Mouse (Mus musculus) hindbrain, embryonic 14.5 days (tissue): ENCODE data around the gene Zbtb48. TPM values are rescaled to one million over a fixed set of nuclear protein-coding genes. Genes with fewer than 3 reads are reported as not detected.

ENCODE experiments used
- ATAC-seq: fragments of 200-750 bp; cut with Nextera tagmentation; 2 replicates; pipeline ENCODE4 v1.8.0; 2017; ENCODE audit warnings: moderate number of reproducible peaks, mild to moderate bottlenecking, moderate TSS enrichment, moderate library complexity; ENCODE audit not compliant: low FRiP score
- DNase-seq: peaks from one replicate; pipeline ENCODE4 v3.0.0-alpha.2; 2015; ENCODE audit warnings: low spot score
- H3K27ac ChIP-seq: fragments of 300-500 bp; sonication (generic); 2 replicates; pipeline ENCODE4 v1.5.1; 2014; ENCODE audit warnings: mild to moderate bottlenecking, moderate library complexity
- H3K27me3 ChIP-seq: fragments of 300-500 bp; sonication (generic); 2 replicates; pipeline ENCODE4 v1.6.1; 2014; ENCODE audit warnings: mild to moderate bottlenecking, low read length, mixed read lengths; ENCODE audit not compliant: control insufficient read depth, insufficient read depth
- H3K36me3 ChIP-seq: fragments of 300-500 bp; sonication (generic); replicated peaks from 2 replicates; pipeline ENCODE4 v1.6.1; 2014; ENCODE audit not compliant: control insufficient read depth, insufficient read depth
- H3K4me1 ChIP-seq: fragments of 300-500 bp; sonication (generic); replicated peaks from 2 replicates; pipeline ENCODE4 v1.6.1; 2014; ENCODE audit warnings: antibody characterized with exemption, low read length, mixed read lengths; ENCODE audit not compliant: control insufficient read depth, insufficient read depth
- H3K4me2 ChIP-seq: fragments of 300-500 bp; sonication (generic); replicated peaks from 2 replicates; pipeline ENCODE4 v1.6.1; 2014; ENCODE audit warnings: mild to moderate bottlenecking, moderate library complexity
- H3K4me3 ChIP-seq: fragments of 300-500 bp; sonication (generic); replicated peaks from 2 replicates; pipeline ENCODE4 v1.5.1; 2014; ENCODE audit warnings: mild to moderate bottlenecking, low read length
- H3K9ac ChIP-seq: fragments of 300-500 bp; sonication (generic); 2 replicates; pipeline ENCODE4 v1.6.1; 2014
- H3K9me3 ChIP-seq: fragments of 300-500 bp; sonication (generic); 2 replicates; pipeline ENCODE4 v1.6.1; 2016; ENCODE audit warnings: low read length; ENCODE audit not compliant: control insufficient read depth
- WGBS: fragments of 180-500 bp; shearing (Covaris S2); extraction: QIAGEN DNeasy Blood & Tissue Kit; methylation state at CpG from one replicate; pipeline ENCODE4 v1.1.7; 2014; 5-methylcytosine and 5-hydroxymethylcytosine counted together
- polyA plus RNA-seq: library from polyadenylated mRNA; unstranded; fragments of >200 nt; fragmentation: Nextera tagmentation; extraction: Ambion mirVana; gene quantifications from 2 replicates; pipeline ENCODE4 v1.2.1, GENCODE M21; 2014

The Zbtb48 gene
- 19.1 and 20.7 TPM in 2 replicates for polyA plus RNA-seq

- Histone ChIP-seq H3K27ac (peak within 1 kb of the TSS; percentile 34), H3K27me3 (no peaks in the 10 kb centered on the region), H3K36me3 (peaks cover 17% of the 10 kb centered on the region), H3K4me2 (peak within 1 kb of the TSS; percentile 95), H3K9ac (peak within 1 kb of the TSS; percentile 71), H3K9me3 (no peaks in the 10 kb centered on the region), H3K4me3 (peak within 1 kb of the TSS; percentile 77), H3K4me1 (peaks cover 39% of the 10 kb centered on the region)
- 0% methylated on average over 33 of the region's 35 CpGs for WGBS
- peak; percentile 97 for ATAC-seq
- DNase-seq: peak; percentile 95
Observed at GRCm38 (mm10) chr4:152027524-152027923, at the start of gene Zbtb48. Zbtb48 (minus strand) TSS chr4:152027671.

GRCm38 (mm10) chr4:152077191-152077590 lies 49.7 kb upstream of the Zbtb48 start:
- 88% methylated on average over 9 of the region's 9 CpGs for WGBS
- no peaks in the 10 kb centered on the region for H3K36me3 ChIP-seq
- no peak overlapping the region for H3K4me3 ChIP-seq
- H3K9ac ChIP-seq: no peak overlapping the region
- H3K9me3 ChIP-seq: no peaks in the 10 kb centered on the region
- no peaks in the 10 kb centered on the region for H3K27me3 ChIP-seq
- ATAC-seq (no peak), DNase-seq (no peak)
- H3K4me2 ChIP-seq: no peak overlapping the region
- H3K27ac ChIP-seq: no peak overlapping the region
- peaks cover 5% of the 10 kb centered on the region; the same call in 1 of the 2 replicates for H3K4me1 ChIP-seq

GRCm38 (mm10) chr4:152074548-152074947 lies 47.1 kb upstream of the Zbtb48 start:
- Histone ChIP-seq H3K27ac (no peak overlapping the region), H3K9me3 (no peaks in the 10 kb centered on the region), H3K4me3 (no peak overlapping the region), H3K27me3 (no peaks in the 10 kb centered on the region), H3K4me2 (no peak overlapping the region), H3K9ac (no peak overlapping the region), H3K4me1 (peaks cover 5% of the 10 kb centered on the region; the same call in 1 of the 2 replicates), H3K36me3 (no peaks in the 10 kb centered on the region)
- WGBS: 87% methylated on average over 9 of the region's 9 CpGs
- DNase-seq (no peak), ATAC-seq (no peak)

- no peak overlapping the region for H3K9ac ChIP-seq
- H3K27me3 ChIP-seq: no peaks in the 10 kb centered on the region
- DNase-seq: no peak
- no peak for ATAC-seq
- H3K4me2 ChIP-seq: no peak overlapping the region
- H3K4me3 ChIP-seq: no peak overlapping the region
- H3K27ac ChIP-seq: no peak overlapping the region
- H3K36me3 ChIP-seq: no peaks in the 10 kb centered on the region
- no peaks in the 10 kb centered on the region for H3K9me3 ChIP-seq
- peaks cover 5% of the 10 kb centered on the region; the same call in 1 of the 2 replicates for H3K4me1 ChIP-seq
- 80% methylated on average over 6 of the region's 6 CpGs for WGBS
Observed at GRCm38 (mm10) chr4:152073715-152074114, 46.2 kb upstream of the Zbtb48 start.

- H3K36me3 ChIP-seq: no peaks in the 10 kb centered on the region
- ATAC-seq: peak; percentile 34; the same call in 1 of the 2 replicates
- no peak for DNase-seq
- no peak overlapping the region for H3K9ac ChIP-seq
- H3K4me2 ChIP-seq: peak overlapping the region; percentile 10; the same call in 1 of the 2 replicates
- H3K9me3 ChIP-seq: no peaks in the 10 kb centered on the region
- H3K4me1 ChIP-seq: peaks cover 5% of the 10 kb centered on the region; the same call in 1 of the 2 replicates
- WGBS: 48% methylated on average over 10 of the region's 10 CpGs
- H3K4me3 ChIP-seq: no peak overlapping the region
- H3K27ac ChIP-seq: no peak overlapping the region
- no peaks in the 10 kb centered on the region for H3K27me3 ChIP-seq
Observed at GRCm38 (mm10) chr4:152072655-152073054, 45.2 kb upstream of the Zbtb48 start.

- no peak within 1 kb of the TSS for H3K27ac ChIP-seq
- peaks cover 5% of the 10 kb centered on the region; the same call in 1 of the 2 replicates for H3K4me1 ChIP-seq
- no peaks in the 10 kb centered on the region for H3K27me3 ChIP-seq
- H3K4me3 ChIP-seq: no peak within 1 kb of the TSS
- WGBS: 41% methylated on average over 10 of the region's 10 CpGs
- H3K9me3 ChIP-seq: no peaks in the 10 kb centered on the region
- H3K9ac ChIP-seq: no peak within 1 kb of the TSS
- H3K4me2 ChIP-seq: peak within 1 kb of the TSS; percentile 10; the same call in 1 of the 2 replicates
- DNase-seq: peak; percentile 49
- H3K36me3 ChIP-seq: no peaks in the 10 kb centered on the region
- ATAC-seq: peak; percentile 51; the same call in 1 of the 2 replicates
Observed at GRCm38 (mm10) chr4:152072121-152072601, 44.7 kb upstream of the Zbtb48 start, which contains the start of gene Plekhg5. Plekhg5 (plus strand) TSS chr4:152072498.

- WGBS: 78% methylated on average over 11 of the region's 11 CpGs
- ATAC-seq: no peak
Observed at GRCm38 (mm10) chr4:152070494-152071396, 43.3 kb upstream of the Zbtb48 start.

GRCm38 (mm10) chr4:152069245-152069644 lies 41.8 kb upstream of the Zbtb48 start:
- Histone ChIP-seq H3K4me3 (no peak overlapping the region), H3K4me2 (no peak overlapping the region), H3K9me3 (no peaks in the 10 kb centered on the region), H3K27me3 (no peaks in the 10 kb centered on the region), H3K4me1 (peaks cover 5% of the 10 kb centered on the region; the same call in 1 of the 2 replicates), H3K27ac (no peak overlapping the region), H3K36me3 (no peaks in the 10 kb centered on the region), H3K9ac (no peak overlapping the region)
- ATAC-seq (no peak), DNase-seq (no peak)
- 87% methylated on average over 3 of the region's 3 CpGs for whole genome bisulfite sequencing

More at GRCm38 (mm10) chr4:152070494-152071396, 43.3 kb upstream of the Zbtb48 start:
- Histone ChIP-seq H3K9me3 (no peaks in the 10 kb centered on the region), H3K27ac (no peak overlapping the region), H3K4me3 (no peak overlapping the region), H3K4me2 (no peak overlapping the region), H3K27me3 (no peaks in the 10 kb centered on the region), H3K36me3 (no peaks in the 10 kb centered on the region), H3K4me1 (peaks cover 5% of the 10 kb centered on the region; the same call in 1 of the 2 replicates), H3K9ac (no peak overlapping the region)
- no peak for DNase-seq

- Histone ChIP-seq H3K27me3 (no peaks in the 10 kb centered on the region), H3K9ac (no peak overlapping the region), H3K9me3 (no peaks in the 10 kb centered on the region), H3K4me3 (no peak overlapping the region), H3K36me3 (no peaks in the 10 kb centered on the region), H3K4me2 (no peak overlapping the region), H3K27ac (no peak overlapping the region), H3K4me1 (peaks cover 5% of the 10 kb centered on the region; the same call in 1 of the 2 replicates)
- DNase-seq: no peak
- 65% methylated on average over 6 of the region's 6 CpGs for WGBS
- no peak for ATAC-seq
Observed at GRCm38 (mm10) chr4:152068166-152068724, 40.8 kb upstream of the Zbtb48 start.
